Mouse (Mus musculus) lung, postnatal 10 days (tissue): ENCODE measurements at regions not wholly inside any gene's neighbourhood (a gene's known extent, or its start where the extent isn't known, plus 50 kb on each side); places are given as distances from the start of the nearest gene placed in this dataset.

ENCODE experiments used
- DNase-seq: peaks from one replicate; pipeline ENCODE4 v3.0.0; 2021

- no peak for DNase-seq
Observed at GRCm38 (mm10) chr1:130524744-130525143, 62.2 kb upstream of the Cd55 start.

GRCm38 (mm10) chr1:130517868-130518267, 55.3 kb upstream of the Cd55 start:
- no peak for DNase-seq

- DNase-seq = no peak
Observed at GRCm38 (mm10) chr1:130516641-130517040, 54.1 kb upstream of the Cd55 start.

DNA sequence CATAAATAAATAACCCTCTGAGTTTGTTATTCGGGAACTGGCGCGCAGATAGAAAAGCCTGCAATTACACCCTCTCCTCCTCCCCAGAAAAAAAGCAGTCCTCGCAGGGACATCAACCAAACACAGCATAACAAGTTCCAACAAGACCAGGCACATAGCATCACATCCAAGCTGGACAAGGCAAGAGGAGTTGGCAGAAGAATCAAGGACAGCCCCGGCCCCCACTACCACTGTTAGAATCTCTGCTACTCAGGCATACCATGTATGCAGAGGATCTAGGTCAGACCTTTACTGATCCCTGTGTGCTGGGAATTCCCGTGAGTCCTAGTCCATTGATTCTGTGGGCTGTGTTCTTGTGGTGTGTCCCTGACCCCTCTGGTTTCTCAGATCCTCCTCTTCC, 52.8 kb upstream of the Cd55 start:
- DNase-seq = no peak

DNA sequence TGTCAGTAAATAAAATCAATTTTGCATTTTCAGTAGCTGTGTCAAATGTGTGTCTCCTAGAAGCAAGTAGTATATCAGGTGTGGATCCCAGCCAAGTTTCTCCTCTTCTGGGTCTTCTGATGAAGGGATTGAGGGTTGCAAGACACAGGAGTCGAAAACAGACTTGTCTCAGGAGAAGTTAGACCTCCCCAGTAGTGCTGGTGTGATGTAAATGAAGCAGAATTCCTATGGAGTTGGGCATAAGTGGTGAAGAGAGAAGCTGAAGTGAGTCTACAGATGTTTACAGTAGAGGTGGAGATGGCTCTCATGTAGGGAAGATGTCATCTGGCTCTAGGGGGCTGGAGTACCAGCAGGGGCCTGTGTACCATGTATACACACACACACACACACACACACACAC, 50.9 kb upstream of the Cd55 start:
- no peak for DNase-seq

- DNase-seq = peak; percentile 34
Observed at GRCm38 (mm10) chr1:130512798-130513405, 50.4 kb upstream of the Cd55 start.
